Mouse (Mus musculus) gastrocnemius, adult 18-20 months (tissue): Measurements from ENCODE around the gene Magi1. TPM values are rescaled to one million over a fixed set of nuclear protein-coding genes. Genes with fewer than 3 reads are reported as not detected.

Experiments used
- DNase-seq: peaks from one replicate; pipeline ENCODE4 v3.0.0; 2021; ENCODE audit warnings: low spot score
- total RNA-seq, 2 experiments: library from RNA; stranded (reverse); gene quantifications; 2 replicates each; pipeline ENCODE4 v1.2.3; 2021

Gene Magi1
- total RNA-seq, 2 experiments from 2014 or later, result 2.1 to 2.7 TPM

GRCm38 (mm10) chr6:93736071-93736470 is 547.6 kb downstream of the Magi1 start:
- peak; percentile 59 for DNase-seq

DNA sequence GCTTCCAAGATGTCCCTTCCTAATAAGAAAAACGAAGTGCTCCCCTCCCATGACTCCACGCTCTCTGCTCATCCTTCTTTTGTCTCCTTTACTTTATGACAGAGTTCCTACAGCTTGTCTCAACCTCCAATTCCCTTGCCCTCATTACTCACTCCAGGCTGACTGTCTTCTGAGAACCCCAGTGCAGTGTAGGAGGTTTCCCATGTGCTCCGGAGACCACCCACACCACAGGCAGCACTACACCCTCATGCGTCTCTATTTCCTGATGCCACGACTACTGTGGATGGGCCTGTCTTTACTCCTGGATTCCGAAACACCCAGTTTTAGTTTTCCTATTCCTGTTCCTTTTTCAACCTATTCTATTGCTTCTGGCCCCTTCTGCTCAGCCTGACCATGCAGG is 549.9 kb downstream of the Magi1 start:
- DNase-seq, result no peak

DNA sequence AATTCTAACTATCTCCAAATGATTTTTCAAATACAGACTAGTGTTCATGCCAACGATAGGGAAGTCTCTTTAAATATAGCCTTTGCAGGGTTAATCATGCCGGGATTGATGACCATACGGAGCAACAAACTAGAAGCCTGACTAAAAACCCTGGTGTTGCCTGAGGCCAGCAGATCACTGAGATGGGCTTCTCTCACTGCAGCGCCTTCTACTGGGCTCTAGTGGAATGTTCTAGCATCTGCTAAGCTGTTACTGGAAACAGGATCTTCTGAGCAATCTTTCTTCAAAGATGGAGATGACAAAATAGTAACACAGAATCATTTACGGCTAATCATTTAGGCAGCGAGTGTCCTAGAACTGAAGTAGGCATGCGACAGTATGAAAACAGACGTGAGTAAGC is 554.0 kb downstream of the Magi1 start:
- DNase-seq, result no peak

GRCm38 (mm10) chr6:93728791-93729190 is 554.9 kb downstream of the Magi1 start:
- no peak for DNase-seq

DNA sequence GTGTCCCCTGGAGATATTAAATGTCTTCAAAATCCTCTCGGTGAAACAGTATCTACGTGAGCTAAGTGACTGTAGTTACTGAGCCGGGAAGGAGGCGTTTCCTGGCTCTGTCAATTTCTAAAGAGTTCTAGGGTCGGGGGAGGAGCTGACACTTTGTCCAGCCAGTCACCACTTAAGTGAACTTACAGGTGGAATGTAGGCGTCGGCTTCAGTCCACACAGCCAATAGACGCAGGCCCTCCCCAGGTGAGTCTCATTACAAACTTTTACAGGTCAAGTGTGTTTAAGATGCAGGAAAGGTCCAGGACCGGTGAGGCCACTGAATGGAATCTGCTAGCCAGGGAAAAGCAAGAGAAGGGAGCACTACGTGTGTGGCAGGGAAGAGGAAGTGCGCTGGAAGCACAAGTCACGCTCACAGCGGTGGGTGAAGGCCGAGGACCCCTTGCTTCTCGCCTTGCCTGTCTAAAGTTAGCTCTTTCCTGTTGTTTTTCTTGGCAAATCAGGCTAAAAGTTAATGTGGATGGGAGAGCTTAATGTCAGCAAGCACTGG is 556.0 kb downstream of the Magi1 start:
- DNase-seq, result no peak

DNA sequence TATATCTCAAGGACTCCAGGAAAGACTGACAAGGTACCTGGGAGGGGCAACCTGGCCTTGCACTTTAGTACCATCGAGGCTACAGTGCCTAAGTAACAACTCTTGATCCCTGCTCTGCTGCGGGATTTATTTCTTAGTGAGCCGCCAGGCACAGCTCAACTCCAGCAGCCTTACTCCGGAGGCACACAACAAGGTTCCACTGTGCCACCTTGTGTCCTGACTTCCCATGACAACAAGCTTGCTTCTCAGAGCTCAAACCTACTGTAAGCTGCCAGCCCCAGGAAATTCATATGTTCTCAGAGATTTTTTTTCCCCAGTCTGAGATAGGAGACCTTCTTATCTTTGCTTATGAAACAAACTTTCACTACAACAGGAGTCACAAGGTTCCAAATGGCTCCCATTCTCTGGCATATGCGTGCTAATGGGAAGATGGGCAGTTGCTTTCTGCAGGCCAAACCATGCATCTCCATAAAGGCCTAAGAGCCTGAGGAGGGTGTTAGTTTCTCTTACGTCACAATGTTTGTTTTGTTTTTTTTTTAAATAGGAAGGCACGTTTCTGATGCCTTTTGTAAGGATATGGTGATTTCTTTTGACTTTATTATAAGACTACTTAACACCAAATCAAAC is 556.8 kb downstream of the Magi1 start:
- DNase-seq, result no peak

DNA sequence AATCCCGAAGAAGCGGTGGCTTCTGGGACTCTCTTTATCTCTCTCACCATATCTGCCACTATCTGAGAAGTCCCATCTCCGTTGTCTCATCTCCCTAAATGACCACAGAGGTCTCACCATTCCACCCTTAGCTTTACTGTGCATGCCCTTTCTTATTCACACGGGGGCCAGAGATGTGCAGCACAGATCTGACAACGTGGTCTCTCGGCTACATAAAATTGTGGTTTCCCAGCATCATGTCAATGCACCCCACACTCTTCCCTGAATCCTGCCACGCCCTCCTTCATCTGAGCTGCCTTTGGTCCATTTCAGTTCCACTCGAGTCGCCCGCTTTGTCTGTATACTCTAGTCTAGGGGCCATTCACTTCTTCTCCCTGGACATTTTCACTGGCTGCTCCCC is 557.6 kb downstream of the Magi1 start:
- DNase-seq, result no peak

- no peak for DNase-seq
Observed at GRCm38 (mm10) chr6:93724749-93725148, 559.0 kb downstream of the Magi1 start.

GRCm38 (mm10) chr6:93723226-93723625 is 560.5 kb downstream of the Magi1 start:
- DNase-seq, result no peak

DNA sequence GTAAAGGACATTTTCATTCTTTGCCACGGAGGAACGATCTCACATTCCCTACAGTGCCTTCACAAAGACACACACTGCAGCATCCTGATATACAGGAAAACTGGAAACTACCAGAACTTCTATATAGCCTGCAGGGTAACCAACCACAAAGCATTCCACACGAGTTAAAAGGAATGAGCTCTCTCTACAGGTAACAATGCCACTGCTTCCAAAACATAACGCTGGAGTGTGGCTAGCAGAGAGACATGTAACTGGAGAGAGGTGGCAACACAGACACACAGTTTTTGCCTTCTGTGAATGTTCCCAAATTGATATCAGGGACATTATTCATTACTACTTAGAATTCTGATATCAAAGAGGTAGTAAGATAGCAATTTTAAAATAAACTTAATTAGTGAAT is 564.2 kb downstream of the Magi1 start:
- DNase-seq, result no peak

DNA sequence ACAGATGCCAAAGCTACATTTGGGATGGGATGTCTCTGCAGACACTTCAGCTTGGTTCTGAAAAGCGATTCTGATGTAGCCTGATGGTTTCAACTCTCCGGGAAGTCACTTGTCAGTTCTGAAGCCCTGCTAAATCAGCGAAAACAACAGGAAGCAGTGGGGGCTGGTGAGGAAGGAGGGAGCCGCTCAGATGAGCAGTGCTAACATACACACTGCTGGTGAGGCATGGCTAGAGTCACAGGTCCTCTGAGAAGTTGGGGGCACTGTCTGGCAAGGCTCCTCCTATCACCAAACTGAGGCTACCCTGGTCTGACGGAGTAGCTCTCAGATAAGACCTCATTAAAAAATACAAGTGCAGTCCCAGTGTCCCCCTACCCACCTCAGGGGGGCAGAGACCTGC is 565.3 kb downstream of the Magi1 start:
- no peak for DNase-seq

GRCm38 (mm10) chr6:93717826-93718375 is 565.8 kb downstream of the Magi1 start:
- no peak for DNase-seq

- DNase-seq, result no peak
Observed at GRCm38 (mm10) chr6:93716686-93717625, 566.8 kb downstream of the Magi1 start.

DNA sequence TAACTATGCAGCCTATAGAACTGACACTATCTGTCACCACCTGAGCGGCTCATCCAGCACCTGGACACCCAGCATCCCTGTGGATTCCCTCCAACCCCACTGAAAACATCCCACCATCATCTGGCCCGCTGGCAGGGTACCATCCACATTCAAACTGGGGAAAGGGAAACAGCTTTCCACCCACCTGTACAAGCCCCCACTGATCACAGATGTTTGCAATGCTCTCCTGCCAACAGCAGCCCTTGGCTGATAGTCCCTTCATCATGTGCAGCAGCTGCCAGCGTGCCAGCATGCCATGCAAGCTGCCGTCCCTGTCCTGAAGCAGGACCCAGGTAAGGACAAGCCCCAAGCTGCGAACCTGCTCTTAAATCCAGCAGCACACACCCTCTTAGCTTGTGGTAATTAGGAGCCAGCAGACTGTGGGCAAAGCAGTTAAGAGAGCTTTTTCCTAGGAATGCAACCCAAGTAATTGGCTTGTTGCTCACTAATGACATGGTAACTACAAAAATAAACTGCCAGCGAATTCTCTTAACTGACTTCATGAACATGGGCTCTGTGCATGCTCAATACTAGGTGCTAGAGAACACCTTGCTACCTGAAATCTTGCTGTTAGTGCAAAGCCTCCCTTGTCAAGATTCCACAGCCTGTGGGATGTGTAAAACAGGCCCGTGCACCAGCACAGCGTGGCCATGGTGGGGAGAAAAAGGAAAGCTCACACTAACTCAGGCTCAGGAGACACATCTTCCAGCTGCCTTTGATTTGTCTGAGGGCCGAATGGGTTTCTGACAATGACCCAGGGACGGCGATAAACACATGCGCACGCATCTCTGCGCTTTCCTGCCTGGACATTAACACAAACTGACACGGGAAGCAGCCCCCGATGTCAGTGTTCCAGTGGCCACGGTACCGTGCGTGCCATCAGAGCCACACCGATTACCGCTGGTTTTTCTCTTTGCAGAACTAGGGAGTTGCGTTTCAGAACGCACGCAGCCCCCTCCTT is 568.2 kb downstream of the Magi1 start:
- no peak for DNase-seq

DNA sequence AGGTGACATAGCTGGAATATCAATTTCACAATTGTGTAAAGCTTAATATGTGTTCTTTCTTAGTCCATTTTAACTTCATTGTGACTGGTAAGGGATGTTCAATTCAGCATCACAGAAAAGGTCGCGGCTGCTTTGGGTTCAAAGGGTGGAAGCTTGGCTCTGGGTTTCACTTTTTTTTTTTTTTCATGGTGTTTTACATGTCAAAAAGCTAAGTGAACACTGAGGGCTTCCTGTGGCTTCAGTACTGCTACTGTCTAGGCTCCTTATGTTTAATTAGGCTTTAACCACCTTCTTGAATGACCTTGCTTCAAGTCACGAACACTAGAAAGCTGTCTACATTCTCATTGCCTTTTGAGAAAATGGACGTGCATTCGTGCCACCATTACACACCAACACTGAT is 579.4 kb downstream of the Magi1 start:
- no peak for DNase-seq

DNA sequence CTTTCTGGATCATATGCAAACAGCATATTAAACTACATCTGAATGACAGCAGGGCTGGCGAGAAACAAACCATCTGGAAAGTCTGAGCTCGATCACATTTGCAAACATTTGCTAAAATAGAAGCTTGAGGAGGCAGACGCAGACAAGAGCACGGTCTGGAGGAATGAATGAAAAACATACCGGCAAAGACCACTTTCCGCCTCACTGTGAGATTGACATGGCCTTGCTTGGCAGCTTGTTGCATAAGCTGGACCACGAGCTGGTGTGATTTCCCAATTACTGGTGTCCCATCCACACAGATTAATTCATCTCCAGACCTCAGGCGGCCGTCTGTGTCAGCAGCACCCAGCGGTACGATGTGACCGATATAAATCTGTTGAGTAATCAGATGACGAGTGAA is 584.3 kb downstream of the Magi1 start:
- DNase-seq, result no peak

DNA sequence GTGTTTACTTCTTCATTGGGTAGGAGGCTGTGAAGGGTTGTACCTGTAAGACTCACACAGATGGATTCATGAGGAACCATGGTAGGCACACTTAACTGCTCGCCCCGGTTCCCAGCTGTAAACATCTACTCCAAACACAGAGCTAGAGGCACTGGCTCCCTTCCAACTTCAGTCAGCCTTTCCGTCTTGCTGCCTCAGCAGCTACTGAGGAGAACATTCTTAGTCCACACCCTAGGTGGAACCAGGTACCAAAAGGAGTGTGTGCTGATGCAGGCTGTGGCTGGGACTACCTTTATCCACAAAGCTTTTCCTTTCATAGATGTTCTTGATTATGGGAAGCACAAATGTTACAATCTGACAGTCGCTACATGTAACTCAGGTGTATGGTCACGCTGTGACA is 585.8 kb downstream of the Magi1 start:
- DNase-seq, result no peak

GRCm38 (mm10) chr6:93678766-93679165 is 605.0 kb downstream of the Magi1 start:
- DNase-seq, result no peak

- no peak for DNase-seq
Observed at GRCm38 (mm10) chr6:93666731-93667130, 617.0 kb downstream of the Magi1 start.

DNA sequence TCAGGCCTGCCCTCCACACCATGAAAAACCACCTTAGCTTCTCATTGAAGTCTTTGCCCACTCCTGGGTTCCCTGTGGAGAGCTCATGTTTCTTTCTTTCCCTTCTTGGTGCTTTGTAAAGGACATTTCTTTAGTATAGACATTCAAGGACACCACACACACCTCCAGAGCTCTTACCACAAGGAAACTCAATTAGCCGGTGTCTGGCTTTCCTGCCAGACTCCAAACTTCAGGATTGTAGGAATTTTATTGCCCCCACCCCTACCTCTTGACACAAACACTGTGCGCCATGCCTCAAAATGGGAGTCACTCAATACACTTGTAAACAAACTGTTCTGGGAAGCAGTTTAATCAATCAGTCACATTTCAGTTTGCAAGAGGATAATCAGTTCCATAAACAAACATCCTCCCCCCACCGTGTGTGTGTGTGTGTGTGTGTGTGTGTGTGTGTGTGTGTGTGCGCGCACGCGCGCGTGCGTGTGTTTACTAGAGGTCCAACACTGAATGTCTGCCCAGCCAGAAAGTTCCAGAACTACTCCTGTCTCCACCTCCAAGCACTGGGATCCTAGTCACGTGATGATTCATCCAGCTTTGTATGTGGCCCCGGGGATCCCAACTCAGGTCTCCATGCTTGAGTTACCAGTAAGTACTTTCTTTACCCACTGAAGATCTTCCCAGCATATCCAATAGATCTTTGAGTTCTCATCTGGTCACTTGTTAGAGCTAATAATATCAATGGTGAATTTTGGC is 618.5 kb downstream of the Magi1 start:
- DNase-seq, result no peak
